Mouse (Mus musculus): ENCODE results near the gene Serpinb9b. TPM values are rescaled to one million over a fixed set of nuclear protein-coding genes. Genes with fewer than 3 reads are reported as not detected.

The Serpinb9b gene
- polyA plus RNA-seq, 1 experiment from 2014 or later = 0.20 TPM

- ATAC-seq (ENCODE audit: insufficient read depth, low FRiP score, low TSS enrichment) (no peak), DNase-seq (ENCODE audit: low spot score) (no peak)
- Histone ChIP-seq H3K9ac (ENCODE audit: low read length) (no peak overlapping the region), H3K36me3 (ENCODE audit: control insufficient read depth, insufficient read depth, low read length) (no peaks in the 10 kb centered on the region), H3K4me3 (ENCODE audit: low read depth, low read length) (no peak overlapping the region), H3K4me2 (ENCODE audit: low read depth) (no peak overlapping the region), H3K27me3 (ENCODE audit: control insufficient read depth, insufficient read depth, low read length) (no peaks in the 10 kb centered on the region), H3K9me3 (ENCODE audit: control insufficient read depth, low read length) (no peaks in the 10 kb centered on the region), H3K4me1 (ENCODE audit: control insufficient read depth, insufficient read depth, low read length) (no peaks in the 10 kb centered on the region), H3K27ac (ENCODE audit: low read depth, low read length) (no peak overlapping the region)
- WGBS = 21% methylated on average over 3 of the region's 3 CpGs
Observed at GRCm38 (mm10) chr13:33080356-33080755, 53.1 kb downstream of the Serpinb9b start.

GRCm38 (mm10) chr13:33083834-33084233 lies 56.6 kb downstream of the Serpinb9b start:
- Histone ChIP-seq H3K27ac (ENCODE audit: low read depth, low read length) (no peak overlapping the region), H3K9ac (ENCODE audit: low read length) (no peak overlapping the region), H3K36me3 (ENCODE audit: control insufficient read depth, insufficient read depth, low read length) (no peaks in the 10 kb centered on the region), H3K4me2 (ENCODE audit: low read depth) (no peak overlapping the region), H3K4me3 (ENCODE audit: low read depth, low read length) (no peak overlapping the region), H3K9me3 (ENCODE audit: control insufficient read depth, low read length) (no peaks in the 10 kb centered on the region), H3K4me1 (ENCODE audit: control insufficient read depth, insufficient read depth, low read length) (no peaks in the 10 kb centered on the region), H3K27me3 (ENCODE audit: control insufficient read depth, insufficient read depth, low read length) (no peaks in the 10 kb centered on the region)
- WGBS = 69% methylated on average over 2 of the region's 2 CpGs
- ATAC-seq (ENCODE audit: insufficient read depth, low FRiP score, low TSS enrichment) (no peak), DNase-seq (ENCODE audit: low spot score) (no peak)

- Histone ChIP-seq H3K4me2 (ENCODE audit: low read depth) (no peak overlapping the region), H3K27ac (ENCODE audit: low read depth, low read length) (no peak overlapping the region), H3K9ac (ENCODE audit: low read length) (no peak overlapping the region), H3K27me3 (ENCODE audit: control insufficient read depth, insufficient read depth, low read length) (no peaks in the 10 kb centered on the region), H3K4me3 (ENCODE audit: low read depth, low read length) (no peak overlapping the region), H3K4me1 (ENCODE audit: control insufficient read depth, insufficient read depth, low read length) (no peaks in the 10 kb centered on the region), H3K9me3 (ENCODE audit: control insufficient read depth, low read length) (no peaks in the 10 kb centered on the region), H3K36me3 (ENCODE audit: control insufficient read depth, insufficient read depth, low read length) (no peaks in the 10 kb centered on the region)
- no peak for DNase-seq (ENCODE audit: low spot score)
- ATAC-seq (ENCODE audit: insufficient read depth, low FRiP score, low TSS enrichment) = no peak
- 80% methylated on average over 5 of the region's 5 CpGs for WGBS
Observed at GRCm38 (mm10) chr13:33084975-33085694, 57.9 kb downstream of the Serpinb9b start.

GRCm38 (mm10) chr13:33085695-33086432 lies 58.6 kb downstream of the Serpinb9b start:
- H3K4me1 ChIP-seq (ENCODE audit: control insufficient read depth, insufficient read depth, low read length) = no peaks in the 10 kb centered on the region
- H3K9ac ChIP-seq (ENCODE audit: low read length) = no peak overlapping the region
- H3K4me2 ChIP-seq (ENCODE audit: low read depth) = no peak overlapping the region
- H3K9me3 ChIP-seq (ENCODE audit: control insufficient read depth, low read length) = no peaks in the 10 kb centered on the region
- H3K27me3 ChIP-seq (ENCODE audit: control insufficient read depth, insufficient read depth, low read length) = no peaks in the 10 kb centered on the region
- no peaks in the 10 kb centered on the region for H3K36me3 ChIP-seq (ENCODE audit: control insufficient read depth, insufficient read depth, low read length)
- no peak for DNase-seq (ENCODE audit: low spot score)
- ATAC-seq (ENCODE audit: insufficient read depth, low FRiP score, low TSS enrichment) = no peak
- no peak overlapping the region for H3K27ac ChIP-seq (ENCODE audit: low read depth, low read length)
- no peak overlapping the region for H3K4me3 ChIP-seq (ENCODE audit: low read depth, low read length)

- H3K27ac ChIP-seq (ENCODE audit: low read depth, low read length) = no peak overlapping the region
- no peak for ATAC-seq (ENCODE audit: insufficient read depth, low FRiP score, low TSS enrichment)
- WGBS = 79% methylated on average over 3 of the region's 3 CpGs
Observed at GRCm38 (mm10) chr13:33089566-33089965, 62.4 kb downstream of the Serpinb9b start.

GRCm38 (mm10) chr13:33090546-33090945 lies 63.3 kb downstream of the Serpinb9b start:
- no peak for ATAC-seq (ENCODE audit: insufficient read depth, low FRiP score, low TSS enrichment)
- H3K27me3 ChIP-seq (ENCODE audit: control insufficient read depth, insufficient read depth, low read length) = no peaks in the 10 kb centered on the region
- WGBS = 74% methylated on average over 1 of the region's 1 CpGs
- no peak overlapping the region for H3K4me2 ChIP-seq (ENCODE audit: low read depth)
- no peaks in the 10 kb centered on the region for H3K36me3 ChIP-seq (ENCODE audit: control insufficient read depth, insufficient read depth, low read length)
- H3K4me1 ChIP-seq (ENCODE audit: control insufficient read depth, insufficient read depth, low read length) = no peaks in the 10 kb centered on the region
- no peak overlapping the region for H3K9ac ChIP-seq (ENCODE audit: low read length)
- no peaks in the 10 kb centered on the region for H3K9me3 ChIP-seq (ENCODE audit: control insufficient read depth, low read length)
- no peak for DNase-seq (ENCODE audit: low spot score)
- H3K27ac ChIP-seq (ENCODE audit: low read depth, low read length) = no peak overlapping the region
- no peak overlapping the region for H3K4me3 ChIP-seq (ENCODE audit: low read depth, low read length)

More at GRCm38 (mm10) chr13:33089566-33089965, 62.4 kb downstream of the Serpinb9b start:
- Histone ChIP-seq H3K9me3 (ENCODE audit: control insufficient read depth, low read length) (no peaks in the 10 kb centered on the region), H3K4me1 (ENCODE audit: control insufficient read depth, insufficient read depth, low read length) (no peaks in the 10 kb centered on the region), H3K9ac (ENCODE audit: low read length) (no peak overlapping the region), H3K4me2 (ENCODE audit: low read depth) (no peak overlapping the region), H3K36me3 (ENCODE audit: control insufficient read depth, insufficient read depth, low read length) (no peaks in the 10 kb centered on the region), H3K27me3 (ENCODE audit: control insufficient read depth, insufficient read depth, low read length) (no peaks in the 10 kb centered on the region), H3K4me3 (ENCODE audit: low read depth, low read length) (no peak overlapping the region)
- no peak for DNase-seq (ENCODE audit: low spot score)

- Histone ChIP-seq H3K4me3 (ENCODE audit: low read depth, low read length) (no peak overlapping the region), H3K27me3 (ENCODE audit: control insufficient read depth, insufficient read depth, low read length) (no peaks in the 10 kb centered on the region), H3K9me3 (ENCODE audit: control insufficient read depth, low read length) (no peaks in the 10 kb centered on the region), H3K36me3 (ENCODE audit: control insufficient read depth, insufficient read depth, low read length) (no peaks in the 10 kb centered on the region), H3K27ac (ENCODE audit: low read depth, low read length) (no peak overlapping the region), H3K4me1 (ENCODE audit: control insufficient read depth, insufficient read depth, low read length) (no peaks in the 10 kb centered on the region), H3K4me2 (ENCODE audit: low read depth) (no peak overlapping the region), H3K9ac (ENCODE audit: low read length) (no peak overlapping the region)
- 81% methylated on average over 1 of the region's 1 CpGs for WGBS
- ATAC-seq (ENCODE audit: insufficient read depth, low FRiP score, low TSS enrichment) = no peak
- no peak for DNase-seq (ENCODE audit: low spot score)
Observed at GRCm38 (mm10) chr13:33091306-33091705, 64.1 kb downstream of the Serpinb9b start.

Measured in neural tube, embryonic 11.5 days (tissue).